Mouse (Mus musculus) 3T3-L1 (cell line): ENCODE results near the gene Gm21985.
A peak's percentile ranks its signal among the peaks of the same experiment; 100 is the strongest.
"Not testable (repeated sequence)": the region's sequence is repeated elsewhere in the genome, so short reads cannot be mapped to it uniquely, and the experiment has no call there.

Experiments used
- DNase-seq: peaks from one replicate; pipeline ENCODE4 v3.0.0-alpha.2; 2015; ENCODE audit warnings: low read depth, low spot score

Gm21985 gene

DNA sequence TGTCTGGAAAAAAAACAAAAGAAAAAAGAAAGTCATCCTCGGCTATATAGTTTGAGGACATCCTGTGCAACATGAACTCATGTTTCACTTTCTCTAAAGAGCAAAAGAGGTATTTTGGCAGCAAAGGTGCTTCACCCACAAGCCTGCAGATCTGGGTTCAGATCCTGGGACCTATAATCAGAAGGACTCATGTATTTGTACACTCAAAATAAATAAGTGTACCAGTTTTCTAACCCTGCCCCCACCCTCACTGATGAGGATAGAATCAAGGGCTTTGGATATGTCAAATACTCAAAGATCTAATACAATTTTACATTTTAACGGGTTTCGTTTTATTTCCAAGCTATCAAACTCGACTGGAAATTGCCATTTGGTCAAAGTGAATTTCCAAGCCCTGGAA lies 1.8 kb upstream of the Gm21985 start:
- DNase-seq: no peak

DNA sequence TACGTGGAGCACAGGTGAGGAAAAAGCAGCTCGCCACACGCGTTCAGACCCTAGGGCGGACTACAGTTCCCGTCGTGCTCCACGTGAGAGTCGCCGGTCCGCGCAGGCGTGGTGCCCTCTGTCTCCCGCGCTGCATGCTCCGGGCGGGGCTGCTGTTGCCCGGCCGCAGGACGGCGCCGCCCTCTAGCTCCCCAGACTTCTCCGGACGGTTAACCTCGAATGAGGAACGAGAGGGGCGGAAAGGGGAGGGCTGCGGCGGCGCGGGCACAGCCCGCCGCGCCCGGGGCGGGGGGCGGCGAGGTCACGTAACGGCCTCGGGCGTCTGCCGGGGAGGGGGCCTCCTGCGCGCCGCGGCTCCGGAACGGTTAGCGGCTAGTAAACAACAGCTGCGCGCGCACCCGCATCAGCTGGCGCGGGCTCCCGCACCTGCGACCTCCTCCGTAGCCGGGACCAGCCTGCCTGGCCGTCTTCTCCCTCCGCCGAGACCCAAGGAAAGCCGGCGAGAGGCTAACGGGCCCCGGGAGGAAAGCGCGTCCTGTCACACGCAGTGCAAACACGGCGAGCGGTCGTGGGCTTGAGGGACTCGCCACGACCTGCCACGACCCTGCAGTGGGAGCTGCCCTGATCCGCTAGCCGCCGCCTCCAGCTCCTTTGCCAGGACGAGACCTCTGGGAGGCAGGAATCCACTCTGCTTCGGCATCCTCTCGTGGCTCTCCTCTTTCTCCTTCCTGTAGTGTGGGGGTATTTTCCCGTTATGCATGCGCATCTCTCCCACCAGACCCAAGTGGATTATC lies 469 bp upstream of the Gm21985 start, which contains the start of gene Slc12a6:
Gene Slc12a6 (plus strand): TSS at position 378 of the 794 bp plus-strand sequence.
- peak; percentile 90 for DNase-seq

GRCm38 (mm10) chr2:112266780-112267179 lies 666 bp downstream of the Gm21985 start:
- no peak for DNase-seq

DNA sequence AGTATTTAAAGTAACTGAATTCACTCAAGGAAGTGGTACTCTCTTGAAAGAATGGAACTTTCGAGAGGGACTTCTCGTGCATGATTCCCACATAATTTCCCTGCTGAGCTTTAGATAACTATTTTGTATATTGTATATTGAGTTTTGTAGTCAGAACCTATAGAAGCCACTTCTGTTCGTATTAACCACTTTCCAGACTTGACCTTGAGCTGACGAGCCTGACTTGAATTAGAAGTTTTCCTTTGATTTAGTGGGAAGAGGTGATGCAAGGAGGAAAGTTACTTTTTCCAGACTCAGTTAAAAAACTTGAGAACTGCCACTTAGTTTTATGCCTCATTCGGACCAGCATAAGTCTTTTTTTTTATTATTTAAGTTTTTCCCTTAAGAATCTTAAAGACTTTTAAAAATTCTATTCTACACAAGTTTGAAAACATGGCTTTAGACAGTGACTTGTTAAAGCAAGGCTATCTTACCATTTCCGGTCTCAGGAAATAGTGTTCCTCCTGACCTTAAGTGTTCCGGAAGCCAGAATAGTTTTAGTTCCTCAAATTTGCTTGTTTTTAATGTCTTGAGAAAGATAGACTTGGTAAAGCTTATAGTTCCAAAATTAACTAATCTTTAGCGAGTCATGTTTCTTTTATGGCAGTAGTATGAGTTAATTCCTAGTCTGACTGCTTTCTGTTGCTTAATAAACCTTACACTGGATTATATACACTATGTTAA lies 1.6 kb downstream of the Gm21985 start:
- no peak for DNase-seq

GRCm38 (mm10) chr2:112270011-112270410 lies 3.9 kb downstream of the Gm21985 start:
- no peak for DNase-seq

DNA sequence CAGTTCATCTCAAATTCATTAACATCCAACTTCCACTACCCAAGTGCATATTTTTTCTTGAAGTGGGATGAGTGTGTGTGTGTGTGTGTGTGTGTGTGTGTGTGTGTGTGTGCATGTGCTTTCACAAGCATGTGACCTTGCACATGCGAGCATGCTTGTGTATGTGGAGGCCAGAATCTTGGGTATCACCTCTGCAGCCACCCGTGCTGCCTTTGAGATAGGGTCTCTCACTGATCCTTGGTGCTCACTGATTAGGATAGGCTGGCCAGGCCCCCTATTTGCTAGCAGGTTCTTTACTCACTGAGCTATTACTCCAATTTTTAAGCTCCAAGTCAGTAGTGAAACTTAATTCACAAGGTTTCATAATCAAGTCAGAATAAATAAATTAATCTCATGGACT lies 6.8 kb downstream of the Gm21985 start:
- DNase-seq: no peak

DNA sequence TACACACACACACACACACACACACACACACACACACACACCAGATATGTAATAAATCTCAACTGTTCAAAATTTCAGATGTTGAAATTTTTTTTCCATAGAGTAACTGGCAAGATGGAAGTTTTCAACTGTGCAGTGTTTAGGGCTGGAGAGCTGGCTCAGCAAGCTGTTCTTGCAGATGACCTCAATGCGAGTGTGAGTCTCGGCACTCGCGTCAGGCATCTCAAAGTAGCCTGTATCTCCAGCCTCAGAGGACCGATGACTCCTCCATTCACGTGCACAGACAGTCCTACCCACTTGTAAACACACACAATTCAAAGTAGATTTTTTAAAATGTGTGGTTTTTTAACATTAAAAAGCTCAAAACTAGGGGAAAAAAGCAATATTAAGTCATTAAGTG lies 7.4 kb downstream of the Gm21985 start:
- no peak for DNase-seq

DNA sequence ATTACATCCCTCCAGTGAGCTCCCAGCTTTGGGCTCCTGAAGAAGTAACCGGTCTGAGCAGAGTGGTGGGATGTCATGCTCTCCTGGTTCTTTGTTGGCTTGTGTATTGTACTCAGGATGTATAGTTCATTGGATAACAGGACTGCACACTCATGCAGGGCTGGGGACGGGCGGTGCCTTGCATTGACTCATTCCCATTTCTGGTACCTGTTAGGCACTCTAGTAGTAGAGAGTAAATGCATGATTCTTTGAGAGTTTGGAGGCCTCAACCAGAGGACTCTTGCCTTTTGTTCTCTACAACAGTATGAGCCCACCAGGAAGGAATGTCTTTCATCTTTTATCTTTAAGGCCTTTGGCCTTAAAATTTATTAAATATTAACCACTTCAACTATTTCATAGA lies 10.8 kb downstream of the Gm21985 start:
- DNase-seq: no peak

GRCm38 (mm10) chr2:112282846-112283245 lies 16.7 kb downstream of the Gm21985 start:
- DNase-seq: no peak

GRCm38 (mm10) chr2:112284363-112285030 lies 18.4 kb downstream of the Gm21985 start:
- DNase-seq: no peak

GRCm38 (mm10) chr2:112285031-112285390 lies 18.9 kb downstream of the Gm21985 start:
- DNase-seq: no peak

- DNase-seq: not testable (repeated sequence)
Measured at GRCm38 (mm10) chr2:112286062-112286461, 19.9 kb downstream of the Gm21985 start.

DNA sequence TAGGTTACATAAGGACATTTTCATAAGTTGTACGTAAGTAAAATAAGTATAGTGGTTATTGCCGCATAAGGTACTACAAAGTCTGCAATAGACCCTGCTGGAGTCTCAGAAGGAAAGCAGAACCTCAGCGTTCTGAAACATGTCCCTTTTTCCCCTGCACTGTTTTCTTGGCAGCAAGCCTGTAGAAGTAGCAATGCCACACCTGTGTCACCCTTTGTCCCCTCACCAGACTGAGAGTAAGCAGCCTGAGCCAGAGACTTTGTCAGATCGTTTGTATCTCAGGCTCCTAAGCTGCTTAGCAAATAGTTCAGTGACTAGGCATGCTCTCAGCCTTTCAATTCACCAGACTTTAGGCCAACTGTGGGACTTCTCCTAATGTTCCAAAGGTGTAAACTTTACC lies 20.9 kb downstream of the Gm21985 start:
- no peak for DNase-seq

DNA sequence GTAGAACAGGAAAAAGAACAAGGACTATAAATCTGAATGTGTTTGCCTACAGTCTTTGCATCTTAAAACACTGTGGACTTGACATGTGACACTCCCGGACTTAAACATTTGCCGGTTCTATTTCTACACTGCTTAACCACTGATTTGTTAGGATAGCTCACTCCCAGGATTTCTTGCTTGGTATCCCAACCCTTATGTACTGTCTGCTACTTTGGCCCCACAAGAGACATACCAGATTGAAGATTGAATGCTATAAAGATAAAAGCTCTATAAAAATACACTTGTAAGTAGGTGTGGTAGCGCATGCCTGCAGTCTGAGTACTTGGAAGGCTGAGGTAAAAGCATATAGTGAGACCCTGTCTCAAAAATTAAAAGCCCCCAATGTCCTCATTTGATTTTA lies 23.4 kb downstream of the Gm21985 start:
- no peak for DNase-seq

DNA sequence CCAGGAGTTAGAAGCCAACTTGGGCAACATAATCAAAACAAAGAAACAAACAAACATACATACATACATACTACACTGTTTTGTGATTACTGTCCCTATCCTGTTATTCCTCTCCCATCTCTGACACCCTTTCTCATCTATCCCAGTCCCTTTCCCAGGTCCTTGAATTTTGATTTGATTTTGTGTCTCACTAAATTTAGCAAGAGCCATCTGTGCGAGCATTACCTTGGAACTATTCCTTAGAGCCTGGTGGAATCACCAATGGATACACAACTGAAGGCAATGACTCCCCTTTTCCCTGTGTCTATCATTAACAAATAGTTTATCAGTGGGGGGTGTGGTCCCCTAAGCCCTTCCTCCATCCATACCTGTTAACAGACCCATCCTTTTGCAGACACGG lies 26.7 kb downstream of the Gm21985 start:
- DNase-seq: no peak

- no peak for DNase-seq
Measured at GRCm38 (mm10) chr2:112296211-112296610, 30.1 kb downstream of the Gm21985 start.

DNA sequence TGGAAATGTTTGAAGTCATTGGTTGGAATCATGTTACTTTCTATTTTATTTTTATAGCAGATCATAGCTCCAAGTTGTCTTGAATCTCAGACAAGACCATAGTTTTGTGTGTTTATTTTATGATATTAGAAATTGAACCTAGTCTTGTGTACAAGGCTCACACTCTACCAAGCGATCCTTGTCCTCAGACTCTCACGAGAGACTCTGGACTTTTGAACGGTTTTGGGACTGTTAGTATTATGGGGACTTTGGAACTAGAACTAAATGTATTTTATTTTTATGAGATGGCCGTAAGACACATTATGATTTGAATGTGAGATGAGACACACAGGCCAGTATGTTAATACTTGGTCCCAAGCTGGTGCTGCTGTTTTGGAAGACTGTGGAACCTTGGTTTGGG lies 32.1 kb downstream of the Gm21985 start:
- DNase-seq: no peak

GRCm38 (mm10) chr2:112308671-112309070 lies 42.6 kb downstream of the Gm21985 start:
- DNase-seq: peak; percentile 97

DNA sequence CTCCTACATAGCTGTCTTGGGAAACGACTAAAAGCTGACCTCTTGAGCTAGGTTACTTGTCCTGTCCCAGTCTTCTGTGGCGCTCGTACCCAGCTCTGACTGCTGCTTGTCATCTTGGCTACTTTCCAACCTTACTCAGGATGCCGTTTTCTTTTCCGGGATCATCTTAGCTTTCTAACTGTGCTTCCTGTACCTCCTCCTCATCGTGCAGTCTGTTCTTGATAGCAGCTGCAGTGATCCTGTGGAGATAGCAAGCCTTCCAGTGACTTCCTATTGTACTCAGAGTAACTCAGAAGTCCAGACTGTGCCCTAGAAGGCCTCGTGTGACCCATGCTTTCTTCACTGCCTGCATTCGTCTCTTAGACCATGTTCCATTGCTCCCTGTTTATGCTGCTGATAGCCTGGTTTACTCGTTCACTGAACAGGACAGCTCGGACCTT lies 43.1 kb downstream of the Gm21985 start:
- DNase-seq: peak; percentile 65

DNA sequence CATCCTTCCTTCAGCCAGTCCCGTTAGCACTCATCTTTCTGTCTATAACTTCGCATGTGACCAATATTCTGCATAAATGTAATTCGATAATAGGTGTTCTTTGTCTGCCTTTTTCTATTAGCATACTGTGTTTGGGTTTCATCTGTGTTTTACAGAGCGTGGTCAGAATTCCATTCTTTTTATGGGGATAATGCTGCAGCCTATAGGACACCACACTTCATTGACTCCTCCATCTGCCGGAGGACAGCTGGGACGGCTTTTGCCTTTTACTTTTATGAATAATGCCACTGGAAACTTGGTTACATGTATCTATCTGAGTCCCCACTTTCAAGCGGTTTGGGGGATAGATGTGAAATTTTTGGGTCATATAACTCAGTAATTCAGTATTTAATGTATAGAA lies 49.5 kb downstream of the Gm21985 start:
- DNase-seq: no peak

- DNase-seq: no peak
Measured at GRCm38 (mm10) chr2:112318227-112318626, 52.1 kb downstream of the Gm21985 start.

DNA sequence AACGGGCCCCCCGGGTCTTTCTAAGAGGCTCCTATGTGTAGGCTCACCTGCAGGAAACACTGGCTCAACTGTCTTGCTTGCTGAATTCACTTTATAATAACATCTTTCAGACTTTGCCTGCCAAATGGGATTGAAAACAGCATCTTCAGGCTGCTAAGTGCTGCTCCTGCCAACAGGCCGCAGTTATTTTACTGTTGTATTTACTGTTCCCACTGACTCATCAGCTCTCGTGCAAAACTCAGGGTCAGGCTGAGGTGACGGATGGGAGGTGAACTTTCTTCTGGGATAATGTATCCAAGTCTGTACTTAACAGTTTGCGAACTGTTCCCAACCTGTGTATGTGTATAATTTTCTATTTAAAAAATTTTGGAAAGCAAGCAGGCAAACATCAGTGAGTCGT lies 52.8 kb downstream of the Gm21985 start:
- peak; percentile 73 for DNase-seq
